Mouse (Mus musculus) cerebellum, adult 8-10 months (tissue): ENCODE results near the gene Hbp1.

Experiments
- DNase-seq: peaks from one replicate; pipeline ENCODE4 v3.0.0; 2022

Hbp1 gene

DNA sequence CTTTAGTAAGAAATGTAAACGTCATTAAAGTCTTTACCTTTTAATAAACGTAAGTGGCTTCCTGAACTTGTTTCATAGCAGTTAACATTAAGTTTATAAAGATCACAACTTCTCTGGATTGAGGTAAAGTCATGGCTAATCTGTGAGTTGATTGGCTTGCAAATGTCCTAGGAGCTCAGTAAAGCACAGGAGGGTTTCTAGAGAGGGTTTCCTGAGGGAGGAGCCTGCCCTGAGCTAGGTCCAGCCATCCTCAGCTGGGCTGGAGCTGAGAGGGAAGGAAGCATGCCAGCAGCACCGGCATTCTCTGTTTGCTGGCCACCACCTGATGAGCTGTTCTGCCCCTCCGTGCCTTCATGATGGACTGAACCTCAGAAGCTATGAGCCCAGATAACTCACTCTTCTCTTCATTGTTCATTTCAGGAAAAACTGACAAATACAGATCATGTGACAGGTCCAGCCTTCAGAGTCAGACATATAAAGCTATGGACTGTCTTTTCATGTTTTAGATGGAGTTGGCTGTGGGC, 49.9 kb downstream of the Hbp1 start:
- no peak for DNase-seq

GRCm38 (mm10) chr12:31897456-31897855, 52.9 kb downstream of the Hbp1 start:
- peak; percentile 83 for DNase-seq

DNA sequence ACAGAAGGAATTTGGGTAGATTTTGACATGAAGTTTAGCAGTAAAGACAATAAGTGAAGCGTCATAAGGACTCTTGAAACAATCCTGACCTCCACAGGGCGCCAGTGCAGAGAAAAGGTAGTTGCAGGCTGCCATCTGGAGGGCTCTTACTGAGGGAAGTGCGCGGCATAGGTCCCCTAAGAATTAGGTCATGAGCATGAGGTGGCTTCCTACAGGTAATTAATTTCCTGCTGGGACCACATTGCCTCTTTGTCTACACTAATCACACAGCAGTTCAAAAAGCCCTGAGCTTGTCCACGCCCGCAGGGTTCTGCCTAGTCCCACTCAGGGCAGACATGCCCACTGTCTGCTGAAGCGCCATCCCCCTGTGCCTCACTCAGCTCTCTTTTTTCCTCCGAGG, 53.3 kb downstream of the Hbp1 start:
- DNase-seq, result peak; percentile 84

DNA sequence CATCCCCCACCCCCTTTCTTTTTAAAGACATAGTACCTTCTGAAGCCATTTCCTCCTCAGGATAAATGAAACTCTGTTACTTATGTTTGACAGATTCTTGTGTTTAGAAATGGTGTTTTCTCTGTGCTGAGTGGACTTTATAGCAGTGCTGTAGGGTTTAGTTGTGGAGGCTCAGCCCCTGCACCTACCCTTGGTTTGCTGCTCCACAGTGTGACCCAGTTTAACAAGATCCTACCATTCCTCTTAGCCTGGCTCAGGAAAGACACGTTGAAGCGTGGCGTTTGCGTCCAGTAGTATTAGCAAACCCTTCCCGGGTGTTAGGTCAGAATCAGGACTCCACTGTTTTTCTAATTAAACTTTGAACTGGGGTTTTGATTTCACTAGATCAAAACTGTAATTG, 54.0 kb downstream of the Hbp1 start:
- DNase-seq, result no peak

DNA sequence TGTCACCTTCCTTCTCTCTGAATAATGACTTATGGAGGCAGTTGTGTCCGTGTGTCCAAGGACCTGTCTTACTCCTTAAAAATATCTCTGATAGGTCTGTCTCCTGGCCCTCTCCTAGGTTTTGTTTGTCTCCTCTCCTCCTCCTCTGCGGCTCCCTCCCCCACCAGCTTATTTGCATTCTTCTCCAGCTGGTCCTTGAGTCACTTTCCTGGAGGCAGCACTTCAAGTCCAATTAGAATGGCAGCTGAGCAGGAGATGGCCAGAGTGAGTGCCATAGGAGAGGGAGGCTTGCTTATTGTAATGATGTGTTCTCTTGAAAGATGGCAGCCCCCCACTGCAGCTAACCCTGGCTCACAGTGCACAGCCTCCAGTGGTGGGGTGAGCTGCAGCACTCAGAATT, 54.4 kb downstream of the Hbp1 start:
- DNase-seq, result peak; percentile 64

DNA sequence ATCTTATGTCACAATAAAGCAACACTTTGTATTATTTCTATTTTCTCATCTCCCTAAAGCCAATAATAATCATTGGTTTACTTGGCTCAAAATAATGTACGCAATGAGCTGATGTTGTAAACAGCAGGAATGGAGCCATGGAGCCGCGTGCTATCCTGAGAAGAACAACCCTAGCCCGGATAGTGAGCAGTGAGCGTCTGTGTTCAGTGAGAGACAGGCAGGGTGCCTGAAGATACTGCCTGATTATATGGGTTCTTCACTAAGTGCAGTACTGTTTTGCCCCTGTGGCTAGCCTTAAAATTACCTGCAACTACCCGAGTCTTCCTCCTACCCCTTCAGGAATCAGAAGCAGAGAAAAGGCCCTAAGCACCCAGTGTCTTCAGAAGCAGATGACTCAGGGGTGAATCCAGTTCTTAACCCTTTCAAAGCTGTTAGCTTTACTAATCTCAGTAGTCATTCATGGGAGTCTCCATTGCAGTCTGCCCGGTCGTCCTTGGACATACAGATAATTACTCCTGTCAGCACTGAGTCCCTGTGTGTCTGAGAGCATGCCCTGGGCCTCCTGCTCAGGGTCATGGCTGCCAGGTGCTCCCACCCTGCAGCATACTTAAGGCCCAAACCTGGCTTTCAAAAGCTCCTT, 55.1 kb downstream of the Hbp1 start:
- DNase-seq, result no peak

DNA sequence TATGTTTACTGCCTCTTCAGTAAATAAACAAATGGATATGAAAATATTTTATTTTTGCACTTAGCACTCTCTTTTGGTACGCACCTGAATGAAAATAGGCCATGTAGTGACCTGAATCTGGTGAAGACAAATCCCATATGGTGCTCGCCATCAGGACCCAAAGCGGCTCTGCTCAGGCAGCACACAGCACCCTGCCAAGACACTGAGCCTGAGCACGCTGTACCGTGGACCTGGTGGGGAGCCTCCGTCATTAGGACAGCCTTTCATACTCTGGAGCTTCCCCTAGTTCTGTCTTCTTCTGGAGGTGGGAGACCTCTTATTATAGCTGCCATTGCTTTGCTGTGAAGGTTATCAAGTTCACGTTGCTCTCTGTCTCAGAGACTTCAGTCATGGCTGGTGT, 57.6 kb downstream of the Hbp1 start:
- peak; percentile 76 for DNase-seq

- no peak for DNase-seq
These were observed 58.3 kb downstream of the Hbp1 start for GRCm38 (mm10) chr12:31892079-31892478.

GRCm38 (mm10) chr12:31890685-31891084, 59.6 kb downstream of the Hbp1 start:
- no peak for DNase-seq

DNA sequence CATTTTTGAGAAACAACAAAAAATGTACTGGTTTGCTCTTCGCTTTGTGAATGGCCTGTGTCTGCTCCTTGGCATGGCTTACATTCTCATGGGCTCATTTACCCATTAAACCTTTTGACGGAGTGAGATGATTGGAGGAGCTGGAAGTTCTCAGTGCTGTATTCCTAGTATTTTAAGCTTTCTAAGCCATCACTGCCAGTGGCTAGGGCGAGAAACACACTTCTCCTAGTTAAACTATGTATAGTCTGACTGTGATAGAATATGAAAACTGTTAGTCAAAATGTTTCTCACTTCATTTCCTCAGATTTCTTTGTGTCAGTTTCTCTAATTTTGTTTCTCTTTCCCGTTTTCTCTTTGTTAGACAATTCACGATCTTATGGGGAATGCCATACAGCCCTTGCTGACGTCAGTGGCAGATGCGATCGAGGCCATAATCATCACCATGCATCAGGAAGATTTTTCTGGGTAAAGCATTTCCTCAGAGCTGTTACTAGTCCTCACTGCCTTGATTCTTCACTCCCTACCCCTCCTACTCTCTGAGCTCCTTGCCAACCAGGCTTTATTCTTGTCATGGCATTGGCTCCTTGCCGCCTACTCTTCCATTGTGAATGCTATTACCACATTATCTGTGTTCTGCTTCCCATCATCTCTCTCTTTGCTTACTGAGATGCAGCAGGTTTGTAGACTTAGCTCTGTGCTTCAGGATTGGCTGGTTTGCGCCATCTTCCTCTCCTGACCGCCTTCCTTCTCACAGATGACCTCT, 64.3 kb downstream of the Hbp1 start:
- DNase-seq, result no peak

DNA sequence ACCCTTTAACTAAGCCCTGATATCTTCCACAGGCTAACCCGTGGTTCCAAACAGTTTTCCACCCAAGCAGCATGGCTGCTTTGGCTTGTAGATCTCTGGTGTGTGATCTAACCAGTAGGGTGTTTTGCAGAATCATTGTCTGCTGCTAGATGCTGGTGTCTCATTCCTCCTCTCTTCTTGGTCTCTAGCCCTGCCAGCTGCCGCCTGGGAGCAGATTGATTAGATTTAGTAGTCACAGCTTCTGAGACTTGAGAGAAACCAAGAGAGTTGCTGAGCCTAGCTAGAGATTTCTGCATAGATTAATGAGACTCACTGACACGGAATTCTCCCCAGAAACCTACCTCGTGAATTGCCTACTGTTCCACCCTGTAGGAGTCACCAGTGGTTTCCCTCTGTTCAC, 65.3 kb downstream of the Hbp1 start:
- no peak for DNase-seq

- no peak for DNase-seq
These were observed 66.0 kb downstream of the Hbp1 start for GRCm38 (mm10) chr12:31884365-31884764.

DNA sequence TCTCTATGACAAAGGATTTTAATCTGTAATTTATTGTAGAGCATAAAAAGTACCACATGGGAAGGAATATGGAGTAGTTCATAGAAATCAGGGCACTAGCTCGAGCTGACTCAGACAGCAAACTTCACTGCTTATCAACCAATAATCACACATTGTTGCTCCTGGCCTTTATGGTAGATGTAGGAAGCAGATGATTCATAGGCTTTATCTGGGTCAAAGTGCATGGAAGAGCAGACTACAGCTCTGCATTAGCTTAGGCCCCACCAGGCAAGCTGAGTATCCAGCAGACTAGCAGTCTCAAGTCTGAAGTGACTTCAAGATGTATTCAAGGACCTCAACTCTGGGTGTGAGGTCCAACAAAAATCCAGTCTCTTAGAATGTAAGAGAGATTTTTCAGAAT, 67.6 kb downstream of the Hbp1 start:
- no peak for DNase-seq

DNA sequence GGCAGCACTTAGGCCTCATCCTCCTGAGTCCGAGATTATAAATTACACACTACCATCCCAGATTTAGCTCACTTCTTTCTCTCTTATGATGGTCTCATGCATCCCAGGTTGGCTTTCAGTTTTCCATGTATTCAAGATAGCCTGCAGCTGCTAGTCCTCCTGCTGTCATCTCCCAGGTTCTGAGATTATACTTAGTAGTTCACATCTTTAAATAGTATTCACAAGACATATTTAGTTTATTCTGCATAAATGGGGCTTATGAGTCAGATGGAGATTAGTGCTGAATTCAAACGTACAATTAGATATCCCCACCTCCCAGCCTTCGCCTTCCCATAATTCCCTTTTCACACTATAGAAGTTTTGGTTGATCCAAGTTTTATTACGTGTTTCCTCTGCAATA, 73.6 kb downstream of the Hbp1 start:
- DNase-seq, result no peak
